Mouse (Mus musculus): ENCODE results near the gene Fam83c. TPM values are rescaled to one million over a fixed set of nuclear protein-coding genes. Genes with fewer than 3 reads are reported as not detected.

Fam83c gene
- polyA plus RNA-seq, 1 experiment from 2014 or later: 0.14 TPM

Other genes starting within 250 kb of the Fam83c start
- gene Gss, start 242.0 kb downstream of the Fam83c start, polyA plus RNA-seq (2014; fragmentation: Nextera tagmentation; extraction: Ambion mirVana): 14.7 and 17.5 TPM in 2 replicates
- 0.59 and 0.63 TPM in 2 replicates for gene Myh7b, start 223.6 kb downstream of the Fam83c start, polyA plus RNA-seq (2014; fragmentation: Nextera tagmentation; extraction: Ambion mirVana)
- 138 and 144 TPM in 2 replicates for gene Trpc4ap, start 142.5 kb downstream of the Fam83c start, polyA plus RNA-seq (2014; fragmentation: Nextera tagmentation; extraction: Ambion mirVana)
- 32.3 and 34.6 TPM in 2 replicates for gene Edem2, start 105.4 kb downstream of the Fam83c start, polyA plus RNA-seq (2014; fragmentation: Nextera tagmentation; extraction: Ambion mirVana)
- gene Gm17581, start 99.0 kb downstream of the Fam83c start, polyA plus RNA-seq (2014; fragmentation: Nextera tagmentation; extraction: Ambion mirVana): not detected in 2 replicates
- 2.4 and 3.2 TPM in 2 replicates for gene Procr, start 83.7 kb downstream of the Fam83c start, polyA plus RNA-seq (2014; fragmentation: Nextera tagmentation; extraction: Ambion mirVana)
- 2.0 and 2.1 TPM in 2 replicates for gene Mmp24, start 59.5 kb downstream of the Fam83c start, polyA plus RNA-seq (2014; fragmentation: Nextera tagmentation; extraction: Ambion mirVana)
- gene BC029722, start 15.4 kb downstream of the Fam83c start, polyA plus RNA-seq (2014; fragmentation: Nextera tagmentation; extraction: Ambion mirVana): 7.9 and 8.0 TPM in 2 replicates
- gene Eif6, start 7.9 kb downstream of the Fam83c start, polyA plus RNA-seq (2014; fragmentation: Nextera tagmentation; extraction: Ambion mirVana): 188 TPM in 2 replicates
- gene Uqcc1, start 95.5 kb upstream of the Fam83c start, polyA plus RNA-seq (2014; fragmentation: Nextera tagmentation; extraction: Ambion mirVana): 77.3 and 88.8 TPM in 2 replicates
- not detected in 2 replicates for gene Gm15557, start 105.9 kb upstream of the Fam83c start, polyA plus RNA-seq (2014; fragmentation: Nextera tagmentation; extraction: Ambion mirVana)
- gene Gdf5, start 110.5 kb upstream of the Fam83c start, polyA plus RNA-seq (2014; fragmentation: Nextera tagmentation; extraction: Ambion mirVana): 0.05 and 0.15 TPM in 2 replicates
- 13.2 and 13.8 TPM in 2 replicates for gene Cep250, start 121.6 kb upstream of the Fam83c start, polyA plus RNA-seq (2014; fragmentation: Nextera tagmentation; extraction: Ambion mirVana)
- 0.62 and 1.1 TPM in 2 replicates for gene 6430550D23Rik, start 173.1 kb upstream of the Fam83c start, polyA plus RNA-seq (2014; fragmentation: Nextera tagmentation; extraction: Ambion mirVana)
- gene Ergic3, start 173.2 kb upstream of the Fam83c start, polyA plus RNA-seq (2014; fragmentation: Nextera tagmentation; extraction: Ambion mirVana): 212 and 224 TPM in 2 replicates
- gene Fer1l4, start 218.1 kb upstream of the Fam83c start, polyA plus RNA-seq (2014; fragmentation: Nextera tagmentation; extraction: Ambion mirVana): not detected in 2 replicates
- gene Spag4, start 230.3 kb upstream of the Fam83c start, polyA plus RNA-seq (2014; fragmentation: Nextera tagmentation; extraction: Ambion mirVana): 5.9 and 6.2 TPM in 2 replicates

Data from midbrain, embryonic 11.5 days (tissue).